Mouse (Mus musculus) mesoderm, embryonic 11.5 days (tissue): Measurements from ENCODE around the gene Gemin5.

Experiments
- DNase-seq: peaks from one replicate; pipeline ENCODE4 v3.0.0-alpha.2; 2012; ENCODE audit warnings: low read depth, low spot score

Gene Gemin5

DNA sequence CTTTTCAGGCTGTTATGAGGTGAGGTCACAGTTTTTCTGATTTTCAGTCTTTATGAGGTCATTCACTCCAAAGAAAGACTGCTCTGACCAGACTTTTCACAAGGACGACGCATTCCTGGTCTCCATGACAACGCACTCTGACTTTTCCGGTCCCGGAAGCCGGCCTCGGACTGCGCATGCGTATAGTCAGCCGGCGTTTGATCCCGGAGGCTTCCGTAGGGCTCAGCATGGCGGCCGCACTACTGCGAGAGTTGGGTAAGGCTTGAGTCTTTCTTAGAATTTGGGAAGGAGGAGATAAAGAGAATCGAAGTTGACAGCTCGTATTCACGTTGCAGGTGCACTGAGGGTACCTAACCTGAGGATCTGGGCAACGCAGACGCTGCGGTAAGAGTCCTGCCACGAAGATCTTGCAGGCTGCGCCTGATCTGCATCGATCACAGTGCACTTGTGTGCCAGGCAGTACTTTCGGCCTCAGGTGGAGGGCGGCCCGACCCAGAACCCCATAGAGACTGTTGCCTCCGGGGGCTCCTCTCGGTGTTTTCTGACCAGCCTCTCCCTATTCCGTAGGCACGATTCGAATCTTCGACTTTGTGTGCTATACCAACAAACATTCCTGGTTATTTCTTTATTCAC lies 3.2 kb upstream of the Gemin5 start, which contains the start of gene Mrpl22:
Gene Mrpl22, plus strand, starts transcription at position 203 of the 633 bp plus-strand sequence.
- peak; percentile 99 for DNase-seq

DNA sequence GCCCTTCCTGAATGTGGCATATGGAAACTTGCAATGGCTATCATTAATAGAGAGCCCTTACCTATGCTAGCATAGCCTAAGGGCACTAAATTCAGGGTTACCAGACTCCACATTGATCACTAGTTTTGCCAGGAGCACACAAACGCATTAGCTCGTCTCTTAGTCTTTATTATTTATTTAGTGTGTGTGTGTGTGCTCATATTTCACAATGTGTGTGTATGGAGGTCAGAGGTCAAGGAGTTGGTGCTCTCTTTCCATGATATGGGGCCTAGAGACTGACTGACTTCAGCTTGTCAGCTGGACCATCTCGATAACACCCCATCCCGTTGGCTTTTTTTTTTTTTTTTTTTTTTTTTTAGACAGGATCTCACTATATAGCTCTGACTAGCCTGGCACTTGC lies 1.3 kb upstream of the Gemin5 start:
- no peak for DNase-seq

DNA sequence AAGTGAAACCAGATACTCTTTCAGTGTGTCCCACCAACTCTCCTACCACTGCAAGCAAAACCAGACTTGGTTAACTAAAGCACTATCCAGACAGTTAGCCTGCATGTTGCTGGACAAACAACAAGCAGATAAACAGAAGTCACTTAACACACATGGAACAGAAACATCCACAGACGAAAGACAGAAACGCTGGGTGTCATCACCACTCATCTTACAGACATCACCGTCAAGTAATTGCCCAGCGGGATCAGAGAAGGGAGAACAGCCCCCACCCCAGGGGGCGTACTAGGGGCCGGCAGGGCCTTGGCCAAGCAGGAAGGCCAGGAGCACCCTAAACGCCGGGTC lies 545 bp downstream of the Gemin5 start:
- no peak for DNase-seq

DNA sequence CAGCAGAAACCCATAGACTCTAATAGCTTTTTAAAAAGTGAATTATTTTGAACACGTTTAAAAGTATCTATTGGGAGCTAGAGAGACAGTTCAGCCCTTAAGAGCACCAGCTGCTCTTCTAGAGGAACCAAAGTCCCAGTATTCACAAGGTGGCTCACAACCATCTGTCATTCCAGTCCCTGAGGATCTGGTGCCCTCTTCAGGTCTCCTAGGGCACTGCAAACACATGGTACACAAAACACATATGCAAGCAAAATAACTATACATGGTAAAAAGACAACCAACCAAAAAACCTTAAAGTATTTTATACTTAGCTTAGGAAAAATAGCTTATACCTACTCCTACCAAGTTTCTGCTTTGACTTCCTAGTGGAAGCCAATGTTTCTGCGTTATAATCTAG lies 3.3 kb downstream of the Gemin5 start:
- DNase-seq: no peak

DNA sequence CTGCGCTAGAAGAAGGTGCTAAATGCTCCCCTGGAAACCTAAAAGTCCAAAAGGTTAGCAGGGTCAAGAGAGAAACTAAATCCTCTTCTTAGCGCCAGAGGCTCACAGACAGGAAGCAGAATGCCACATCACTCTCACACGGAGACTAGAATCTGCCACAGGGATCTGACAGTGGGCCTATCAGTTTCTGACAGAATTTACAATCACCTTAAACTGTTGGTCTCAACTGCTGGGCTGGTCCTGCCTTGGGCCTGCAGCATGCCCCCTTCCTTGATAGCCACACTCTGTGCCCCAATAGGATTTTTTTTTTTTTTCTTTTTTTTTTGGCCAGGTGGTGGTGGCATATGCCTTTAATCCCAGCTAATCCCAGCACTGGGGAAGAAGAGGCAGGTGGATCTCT lies 11.5 kb downstream of the Gemin5 start:
- no peak for DNase-seq

DNA sequence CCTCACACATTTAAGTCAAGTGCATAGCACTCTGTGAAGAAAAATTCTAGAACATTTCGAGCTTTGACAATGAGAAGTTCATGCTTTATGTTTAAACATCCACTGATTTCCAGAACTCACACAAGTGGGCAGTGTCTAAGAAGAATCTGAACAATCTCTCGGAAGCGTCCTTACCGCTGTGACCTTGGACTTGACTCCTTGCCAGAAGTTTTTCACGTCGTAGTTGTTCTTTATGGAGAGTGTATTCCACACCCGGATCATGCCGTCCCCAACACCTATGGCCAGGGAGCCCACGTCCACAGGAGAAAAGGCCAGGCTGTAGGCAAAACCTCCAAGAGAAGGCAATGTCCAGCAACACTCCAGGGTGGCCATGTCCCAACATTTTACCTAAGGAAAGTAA lies 12.9 kb downstream of the Gemin5 start:
- DNase-seq: no peak

DNA sequence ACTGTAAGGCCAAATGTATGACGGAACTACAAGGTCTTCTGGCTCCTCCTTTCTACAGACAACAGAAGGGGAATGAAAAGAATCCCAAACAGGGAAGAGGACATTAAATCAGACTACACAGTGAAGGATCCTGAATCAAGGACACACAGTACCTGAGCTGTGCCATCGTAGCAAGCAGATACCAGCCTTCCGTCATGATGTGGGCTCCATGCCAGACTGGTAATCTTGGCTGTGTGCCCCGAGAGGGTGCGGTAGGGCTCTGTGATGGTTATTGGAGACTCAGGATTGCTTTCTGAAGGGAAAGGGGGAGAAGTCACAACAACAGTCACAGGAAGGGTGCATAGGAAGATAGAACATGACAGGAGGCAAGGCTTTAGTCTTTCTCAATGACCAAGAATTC lies 22.1 kb downstream of the Gemin5 start:
- DNase-seq: no peak

DNA sequence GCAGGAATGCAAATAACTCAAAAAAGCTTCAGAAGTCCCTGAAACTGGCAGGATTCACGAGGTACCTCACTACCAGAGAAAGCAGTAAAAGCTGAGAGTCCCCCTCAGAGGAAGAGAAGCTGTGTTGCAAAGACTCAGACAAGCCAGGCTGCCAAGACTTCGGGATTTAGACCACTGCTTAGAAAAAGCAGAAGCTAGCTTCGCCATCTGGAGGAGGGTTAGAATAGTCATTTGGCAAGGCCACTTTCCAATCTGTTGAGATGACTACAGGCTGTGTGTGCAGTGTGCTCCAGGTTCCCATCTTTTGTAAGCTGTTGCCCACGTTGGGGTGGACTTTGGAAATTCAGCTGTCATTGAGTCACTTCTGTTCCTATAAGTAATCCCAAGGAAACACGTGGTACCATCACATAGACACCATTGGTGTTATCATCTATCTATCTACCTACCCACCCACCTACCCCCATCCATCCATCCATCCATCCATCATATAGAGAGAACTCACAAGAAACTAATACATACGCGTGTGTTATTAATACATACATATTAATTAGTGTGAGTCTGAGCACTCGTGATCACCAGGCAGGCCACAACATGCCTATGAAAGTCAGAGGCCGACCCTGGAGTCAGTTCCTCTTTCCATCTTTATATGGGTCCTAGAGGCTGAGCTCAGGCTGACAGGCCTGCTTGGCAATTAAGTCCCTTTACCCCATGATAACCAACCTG lies 24.5 kb downstream of the Gemin5 start:
- no peak for DNase-seq

DNA sequence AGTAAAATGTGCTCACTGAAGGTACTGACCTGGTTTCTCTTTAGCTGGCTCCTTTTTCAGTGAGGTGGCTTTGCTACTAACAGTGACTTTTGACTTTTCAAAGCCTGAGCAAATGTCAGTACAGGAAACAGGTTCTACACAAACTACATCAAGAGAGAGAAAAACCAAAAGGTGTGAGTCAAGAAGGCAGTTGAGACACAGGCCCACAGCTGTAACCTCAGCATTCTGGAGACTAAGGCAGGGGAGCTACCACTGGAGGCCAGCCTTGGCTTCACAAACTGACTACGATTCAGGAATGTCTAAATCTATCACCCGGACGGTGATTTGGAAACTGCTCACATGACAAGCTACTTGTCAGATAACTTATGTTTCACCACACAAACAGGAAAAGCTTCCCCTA lies 28.9 kb downstream of the Gemin5 start:
- DNase-seq: no peak

DNA sequence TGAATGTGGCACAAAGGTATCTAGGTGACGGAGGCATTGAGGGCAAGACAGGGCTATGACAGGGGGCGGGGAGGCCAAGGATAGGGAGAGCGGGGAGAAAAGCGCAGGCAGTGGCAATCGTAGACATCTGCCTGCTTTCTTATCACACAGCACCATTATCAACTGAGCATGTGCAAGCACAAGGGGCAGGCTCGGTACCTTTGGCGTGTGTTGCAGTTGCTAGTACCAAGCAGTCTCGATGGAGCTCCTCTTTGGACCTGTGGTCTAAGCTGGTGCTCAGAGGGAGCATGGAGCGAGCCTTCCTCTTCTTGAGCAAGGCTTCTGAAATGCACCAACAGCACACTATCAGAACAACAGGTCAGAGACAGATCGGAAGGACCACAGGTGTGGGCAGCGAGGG lies 29.5 kb downstream of the Gemin5 start:
- no peak for DNase-seq

DNA sequence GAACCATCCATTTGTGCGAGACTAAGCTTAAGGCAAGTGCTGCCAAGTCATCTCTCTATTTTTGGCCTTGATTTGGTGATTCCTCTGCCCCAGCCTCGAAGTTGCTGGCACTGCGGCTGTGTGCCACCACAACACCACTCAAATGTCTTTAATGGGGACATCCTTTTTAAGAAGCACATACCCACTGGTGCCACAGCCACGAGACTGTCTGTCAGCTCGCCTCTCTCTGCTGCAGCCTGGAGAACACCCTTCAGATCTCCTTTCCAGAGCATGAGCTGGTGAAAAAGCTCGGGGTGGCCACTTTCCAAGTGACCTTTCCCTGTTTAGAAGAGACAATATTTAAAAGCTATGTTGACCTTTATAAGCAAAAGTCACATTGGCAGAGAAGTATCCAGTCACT lies 31.7 kb downstream of the Gemin5 start:
- no peak for DNase-seq

DNA sequence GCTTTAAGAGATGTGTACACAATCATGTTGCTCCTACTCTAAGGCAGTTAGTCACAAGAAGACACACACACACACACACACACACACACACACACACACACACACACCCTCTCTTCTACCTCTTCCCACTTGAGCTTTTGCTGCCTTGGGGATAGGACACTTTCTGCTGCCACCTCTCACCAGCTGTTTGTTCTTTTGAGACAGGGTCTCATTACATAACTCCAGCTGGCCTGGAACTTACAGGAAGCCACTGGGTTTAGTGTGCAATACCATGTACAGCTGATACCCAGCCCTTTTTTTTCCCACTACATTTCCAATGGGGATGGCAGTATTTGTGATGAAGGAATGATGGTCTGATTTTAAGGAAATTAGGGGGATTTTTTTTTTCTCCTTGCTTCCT lies 33.0 kb downstream of the Gemin5 start:
- DNase-seq: no peak

DNA sequence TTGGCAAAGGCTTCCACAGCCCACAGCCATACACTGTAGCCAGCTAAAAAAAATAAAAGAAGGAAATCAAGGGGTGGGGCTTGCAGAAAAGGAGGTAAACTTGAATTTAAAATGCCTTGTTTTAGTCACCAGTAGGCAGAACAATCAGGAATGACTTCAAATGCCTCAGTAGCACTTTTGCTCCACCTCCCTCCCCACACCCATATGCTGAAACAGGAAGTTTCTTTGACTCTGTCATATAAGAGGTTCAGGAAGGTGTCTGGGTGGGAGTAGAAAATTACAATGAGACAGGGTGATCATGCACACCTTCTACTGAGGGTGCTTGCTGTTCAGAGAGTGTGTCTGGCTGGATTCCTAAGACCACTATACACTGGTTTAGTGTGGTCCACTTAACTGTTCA lies 33.5 kb downstream of the Gemin5 start:
- no peak for DNase-seq

DNA sequence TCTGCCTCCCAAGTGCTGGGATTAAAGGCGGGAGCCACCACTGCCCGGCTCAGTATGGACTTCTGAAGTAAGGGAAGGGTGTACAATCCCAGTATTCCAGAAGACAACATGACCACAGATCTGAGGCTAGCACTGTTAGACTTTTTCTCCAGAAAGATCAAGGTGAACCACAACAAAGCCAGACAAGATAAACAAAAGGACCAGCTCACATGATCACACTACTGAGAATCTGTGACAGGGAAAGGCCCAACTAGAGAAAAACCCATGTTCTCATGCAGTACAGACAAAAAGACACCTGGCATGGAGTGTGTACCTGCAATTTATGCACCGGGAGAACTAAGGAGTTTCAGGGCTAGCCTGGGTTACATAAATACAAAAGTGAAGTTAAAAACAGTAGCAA lies 36.3 kb downstream of the Gemin5 start:
- DNase-seq: no peak

DNA sequence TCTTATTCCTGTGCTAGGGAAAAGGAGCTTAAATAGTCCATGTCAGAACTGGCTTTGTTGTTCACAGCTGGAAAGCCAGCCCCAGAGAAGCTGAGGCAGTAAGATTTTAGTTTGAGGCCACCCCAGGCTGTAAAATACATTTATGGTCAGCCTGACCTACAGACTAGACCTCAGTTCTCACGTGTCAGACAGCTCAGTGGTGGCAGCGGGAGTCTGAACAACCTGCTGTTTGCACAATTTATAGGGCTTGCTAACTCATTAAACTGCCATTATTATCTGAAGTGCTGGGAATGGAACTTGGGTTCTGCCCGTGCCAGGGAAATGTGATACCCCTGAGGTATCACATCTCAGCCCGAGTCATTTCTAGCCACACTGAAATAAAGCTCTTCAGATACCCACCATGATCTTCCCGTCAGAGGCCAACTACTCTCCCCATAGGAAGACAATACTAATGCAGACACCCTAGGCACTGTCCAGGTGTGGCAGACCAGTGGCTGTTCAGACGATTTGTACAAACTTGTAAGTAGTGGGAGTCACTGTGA lies 39.0 kb downstream of the Gemin5 start:
- peak; percentile 20 for DNase-seq

DNA sequence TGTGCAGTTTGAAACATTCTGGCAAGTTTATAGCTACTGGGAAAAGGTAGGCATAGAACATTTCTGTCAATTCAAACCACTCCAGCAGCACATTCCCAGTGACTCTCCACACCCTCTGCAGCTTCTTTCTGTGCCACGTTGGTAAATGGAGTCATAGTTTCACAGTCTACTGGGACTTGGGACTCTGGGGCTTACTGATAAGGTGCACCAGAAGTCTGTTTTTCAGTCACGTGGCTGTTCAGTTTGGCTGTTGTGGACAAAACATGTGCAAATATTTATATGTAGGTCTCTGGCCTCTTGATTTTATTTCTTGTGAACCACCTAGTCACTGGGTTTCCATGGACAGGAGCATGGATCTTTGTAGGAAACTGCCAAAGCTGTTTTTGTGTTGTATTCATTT lies 40.8 kb downstream of the Gemin5 start:
- no peak for DNase-seq

DNA sequence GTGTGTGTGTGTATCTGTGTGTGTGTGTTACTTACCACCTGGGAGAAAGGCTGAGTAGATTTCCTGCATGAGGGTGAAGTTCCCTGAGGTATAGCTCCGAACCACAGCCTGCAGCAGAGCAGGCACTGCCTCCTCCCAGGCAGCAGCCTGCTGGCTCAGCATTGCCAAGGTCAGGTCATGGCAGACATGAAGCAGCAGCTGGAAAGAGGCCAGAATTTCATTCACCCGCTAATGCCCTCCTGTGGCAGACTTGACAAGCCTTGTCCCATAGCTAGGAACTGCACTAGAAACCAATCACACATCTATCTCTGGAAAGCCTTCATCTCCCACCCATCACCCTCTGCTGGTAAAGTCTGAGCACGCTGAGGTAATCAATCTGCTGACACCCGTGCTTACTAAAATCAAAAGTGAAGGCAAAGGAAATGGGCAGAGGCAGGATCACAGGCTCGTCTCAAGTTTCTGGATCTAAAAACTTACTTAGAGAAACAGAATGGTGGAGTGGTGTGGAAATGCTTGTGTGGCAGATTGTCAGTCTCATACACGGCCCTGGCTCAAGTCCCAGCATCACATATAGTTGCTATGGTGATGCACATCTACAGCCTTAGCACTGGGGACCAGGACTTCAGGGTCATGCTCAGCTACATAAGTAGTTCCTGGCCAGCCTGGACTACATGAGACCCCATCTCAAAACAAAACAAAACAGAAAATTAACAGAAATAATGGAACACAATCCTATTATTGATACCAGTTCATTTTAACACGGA lies 41.8 kb downstream of the Gemin5 start:
- DNase-seq: peak; percentile 12

DNA sequence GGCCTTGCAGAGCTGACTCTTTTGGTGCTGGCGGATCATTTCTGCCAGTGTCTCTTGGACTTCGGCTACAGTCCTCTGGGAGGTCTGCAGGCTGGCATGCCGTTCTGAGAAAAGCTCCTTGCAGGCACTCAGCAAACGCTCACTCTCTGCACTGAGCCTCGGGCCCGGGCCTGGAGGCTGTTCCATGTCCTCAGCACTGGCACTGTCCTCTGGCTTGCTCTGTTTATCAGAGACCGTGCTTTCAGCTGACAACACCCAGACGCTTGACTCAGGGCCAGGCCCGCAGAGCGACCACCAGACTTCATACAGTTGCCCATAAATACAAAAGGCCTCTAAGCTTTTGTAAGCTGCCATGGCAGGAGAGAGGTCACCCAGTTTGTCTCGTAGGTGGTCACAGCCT lies 43.3 kb downstream of the Gemin5 start:
- DNase-seq: no peak

DNA sequence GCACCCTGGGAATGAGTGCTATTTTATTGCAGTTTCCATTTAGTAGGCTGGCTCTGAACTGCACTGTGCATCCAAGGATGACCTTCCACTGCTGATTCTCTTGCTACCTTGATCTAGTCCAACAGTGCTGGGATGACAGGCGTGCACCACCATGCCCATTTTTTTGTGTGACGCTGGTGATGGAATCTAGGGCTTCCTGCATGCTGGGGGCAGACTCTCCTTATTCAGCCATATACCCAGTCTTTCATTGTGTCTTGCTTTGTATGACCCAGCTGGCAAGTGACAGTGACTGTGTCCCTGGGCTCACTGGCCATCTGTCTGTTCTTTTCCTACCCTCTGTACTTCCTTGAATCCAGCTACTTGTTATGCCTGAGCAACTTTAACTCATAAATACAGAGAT lies 44.6 kb downstream of the Gemin5 start:
- no peak for DNase-seq

DNA sequence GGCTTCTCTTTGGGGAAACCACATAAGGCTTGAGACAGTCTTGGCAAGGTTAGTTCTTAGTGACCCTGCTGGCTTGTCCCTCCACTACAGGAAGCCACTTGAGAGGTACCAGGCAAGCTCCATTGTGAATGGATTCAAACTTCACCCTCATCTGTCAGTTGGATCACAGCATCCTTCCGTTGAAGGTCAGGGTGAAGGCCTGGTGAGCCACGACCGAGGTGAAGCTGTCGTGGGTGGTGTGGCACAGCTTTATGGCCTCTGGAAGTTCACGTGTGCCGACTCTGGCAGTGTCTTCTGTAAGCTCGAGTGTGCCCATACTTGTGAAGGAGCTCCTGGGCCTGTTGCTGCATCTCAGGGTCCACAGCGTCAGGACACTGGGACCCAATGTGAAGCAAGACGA lies 47.0 kb downstream of the Gemin5 start:
- DNase-seq: no peak

DNA sequence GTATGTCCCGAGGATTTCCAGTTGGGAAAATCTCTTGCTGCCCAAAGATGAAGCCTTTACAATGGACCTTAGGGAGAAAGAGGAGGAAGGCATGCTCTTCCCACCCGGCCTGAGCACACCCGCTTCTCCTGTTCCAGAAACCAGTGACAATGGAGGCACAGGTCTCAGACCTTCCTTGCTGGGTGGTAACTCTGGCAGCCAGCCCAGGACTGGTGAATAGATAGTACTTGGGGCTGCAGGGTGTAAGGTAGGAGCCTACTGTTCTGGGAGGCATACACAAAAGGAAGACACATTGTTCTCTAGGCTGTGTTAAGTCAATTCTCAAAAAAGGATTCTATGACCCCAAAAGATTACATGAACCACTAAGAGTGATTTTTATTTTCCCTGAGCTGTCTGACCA lies 47.7 kb downstream of the Gemin5 start:
- no peak for DNase-seq

DNA sequence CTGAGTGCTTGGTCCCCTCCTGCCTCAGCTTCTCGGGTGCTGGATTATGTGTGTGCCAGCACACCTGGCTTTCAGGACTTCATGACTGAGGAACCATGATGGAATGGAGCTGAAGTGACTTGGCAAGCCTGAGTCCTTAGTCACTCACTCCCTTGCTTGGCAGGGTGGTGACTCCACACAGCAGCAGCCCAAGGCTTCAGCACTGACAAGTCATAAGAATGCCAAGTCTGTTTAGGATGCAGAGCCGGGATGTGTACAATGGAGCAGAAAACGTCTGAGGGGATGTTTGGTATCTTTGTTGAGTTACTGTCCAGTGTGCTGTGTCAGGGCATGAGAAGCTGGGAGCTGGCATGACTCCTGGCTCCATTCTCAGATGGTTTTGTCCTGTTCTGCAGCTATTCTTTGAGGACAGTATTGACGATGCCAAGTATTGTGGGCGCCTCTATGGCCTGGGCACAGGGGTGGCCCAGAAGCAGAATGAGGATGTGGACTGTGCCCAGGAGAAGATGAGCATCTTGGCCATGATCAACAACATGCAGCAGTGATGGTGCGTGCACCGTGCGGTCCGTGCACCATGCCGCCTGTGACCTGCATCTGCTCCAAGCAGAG lies 51.2 kb downstream of the Gemin5 start:
- DNase-seq: no peak
